Comparison of ENCODE assay signal across 17 mouse cellular contexts in the genomic region with DNA sequence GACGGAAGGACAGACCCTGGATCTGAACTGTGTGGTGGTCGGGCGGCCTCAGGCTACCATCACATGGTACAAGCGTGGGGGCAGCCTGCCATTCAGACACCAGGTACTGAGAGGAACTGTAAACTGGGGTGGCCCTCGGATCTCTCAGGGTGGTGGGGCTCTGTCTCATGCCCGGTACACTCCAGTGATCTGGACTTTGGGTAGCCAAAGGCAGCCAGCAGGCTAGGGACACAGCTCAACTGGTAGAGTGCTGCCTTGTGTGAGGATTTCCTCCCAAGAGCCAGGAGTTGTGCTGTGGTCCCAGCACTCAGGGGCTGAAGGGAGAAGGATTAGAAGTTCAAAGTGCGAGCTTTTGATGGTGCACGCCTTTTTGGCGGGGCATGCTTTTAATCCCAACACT. TPM values are rescaled to one million over a fixed set of nuclear protein-coding genes. Genes with fewer than 3 reads are reported as not detected.
"Had no signal": no experiment of that assay in that cellular context is flagged by ENCODE, and none has a peak within 500 bp of the region (broad histone marks: within the 10 kb centered on the region; RNA-seq: fewer than 3 reads in every experiment).

No protein-coding gene starts in this region.

- H3K9ac ChIP-seq: lung, embryonic 14.5 days; midbrain, embryonic 12.5 days; neural tube, embryonic 13.5 days; neural tube, embryonic 15.5 days had no signal

- H3K4me3 ChIP-seq: midbrain, embryonic 10.5 days; midbrain, embryonic 12.5 days; myocyte; neural tube, embryonic 13.5 days; neural tube, embryonic 15.5 days had no signal

- H3K27ac ChIP-seq: midbrain, embryonic 10.5 days; midbrain, embryonic 12.5 days; neural tube, embryonic 13.5 days; neural tube, embryonic 15.5 days had no signal

- H3K4me2 ChIP-seq: lung, embryonic 14.5 days; midbrain, embryonic 12.5 days; neural tube, embryonic 13.5 days; neural tube, embryonic 15.5 days had no signal

- ATAC-seq: midbrain, embryonic 16.5 days had no signal

- H3K4me1 ChIP-seq: midbrain, embryonic 10.5 days; midbrain, embryonic 12.5 days; neural tube, embryonic 13.5 days; neural tube, embryonic 15.5 days had no signal

- H3K9me3 ChIP-seq: midbrain, embryonic 10.5 days; midbrain, embryonic 12.5 days; neural tube, embryonic 13.5 days; neural tube, embryonic 15.5 days had no signal

- DNase-seq: right cerebral cortex, adult 18-20 months; right cerebral cortex, postnatal 25 days; thymus, adult 18-20 months had no signal

- H3K27me3 ChIP-seq: midbrain, embryonic 12.5 days; neural tube, embryonic 13.5 days; neural tube, embryonic 15.5 days had no signal

RNA-seq across cellular contexts. Expression of gene Ldlrad2, which starts 28.8 kb away (rescaled TPM):
- polyA plus RNA-seq: lung, embryonic 14.5 days; lung, embryonic 16.5 days; midbrain, embryonic 10.5 days; midbrain, embryonic 12.5 days; midbrain, embryonic 14.5 days; midbrain, embryonic 16.5 days; myocyte; neural tube, embryonic 11.5 days; neural tube, embryonic 13.5 days; neural tube, embryonic 15.5 days; small intestine, adult 2 months; stomach, embryonic 14.5 days; stomach, embryonic 16.5 days; thymus, postnatal 0 days had no signal
